Mouse (Mus musculus): ENCODE results near the gene Pygb. TPM values are rescaled to one million over a fixed set of nuclear protein-coding genes. Genes with fewer than 3 reads are reported as not detected.

Gene Pygb
- polyA plus RNA-seq (2017; shearing (Covaris generic)) = 105 TPM

GRCm38 (mm10) chr2:150786251-150787180 is at the start of gene Pygb:
Pygb (plus strand) TSS chr2:150786735.

GRCm38 (mm10) chr2:150748854-150749253 is 37.7 kb upstream of the Pygb start, which contains the start of gene Entpd6:
Entpd6 (plus strand) TSS chr2:150749042.

Other genes with a start within 250 kb of the Pygb start
- 250 TPM for gene Cst7, start 216.3 kb upstream of the Pygb start, polyA plus RNA-seq (2017; shearing (Covaris generic))
- gene Apmap, start 178.2 kb upstream of the Pygb start, polyA plus RNA-seq (2017; shearing (Covaris generic)) = 48.9 TPM
- gene Acss1, start 118.2 kb upstream of the Pygb start, polyA plus RNA-seq (2017; shearing (Covaris generic)) = 15.7 TPM
- gene Vsx1, start 97.4 kb upstream of the Pygb start, polyA plus RNA-seq (2017; shearing (Covaris generic)) = not detected
- 72.8 TPM for gene Entpd6, start 37.7 kb upstream of the Pygb start, polyA plus RNA-seq (2017; shearing (Covaris generic))
- 10.8 TPM for gene Abhd12, start 118.0 kb downstream of the Pygb start, polyA plus RNA-seq (2017; shearing (Covaris generic))
- gene Gins1, start 118.7 kb downstream of the Pygb start, polyA plus RNA-seq (2017; shearing (Covaris generic)) = 5.0 TPM